Comparison of ENCODE assay signal across 16 mouse cellular contexts in genomic region chrX:108729068-108729467, GRCm38 (mm10).
DNase-seq lines count a peak whose midpoint lies in the region; ATAC-seq lines count a peak whose summit lies in the region.
"Had no signal": no experiment of that assay in that cellular context is flagged by ENCODE, and none has a peak within 500 bp of the region (broad histone marks: within the 10 kb centered on the region; RNA-seq: fewer than 3 reads in every experiment).

No protein-coding gene starts in this region.

- peak; percentile 52 for ATAC-seq in lung, embryonic 16.5 days (ENCODE audit: low read depth)
- ATAC-seq in megakaryocyte-erythroid progenitor cell, adult 5-6 weeks (replicated peaks; ENCODE audit: low FRiP score, low TSS enrichment, poor library complexity, severe bottlenecking), result peak; percentile 41; the same call in 1 of the 2 replicates
- ATAC-seq: inflammation-experienced regulatory T-cells, adult 6 months; liver, postnatal 0 days; Patski had no signal

- H3K4me2 ChIP-seq in lung, embryonic 16.5 days (ENCODE audit: low read depth, low read length), result no peak overlapping the region
- H3K4me2 ChIP-seq: kidney, embryonic 15.5 days had no signal

- no peaks in the 10 kb centered on the region for H3K36me3 ChIP-seq in lung, embryonic 16.5 days (ENCODE audit: control insufficient read depth, insufficient read depth, low read length)
- H3K36me3 ChIP-seq: kidney, embryonic 15.5 days; midbrain, embryonic 10.5 days had no signal

- H3K27me3 ChIP-seq in lung, embryonic 16.5 days (ENCODE audit: control insufficient read depth, insufficient read depth, low read depth, low read length), result no peaks in the 10 kb centered on the region
- H3K27me3 ChIP-seq: kidney, embryonic 15.5 days had no signal

- H3K4me1 ChIP-seq in lung, embryonic 16.5 days (replicated peaks; ENCODE audit: control insufficient read depth, insufficient read depth, low read length), result no peaks in the 10 kb centered on the region
- H3K4me1 ChIP-seq: kidney, embryonic 15.5 days had no signal

- DNase-seq in cerebellum, postnatal 10 days, result peak; percentile 19 to 44
- DNase-seq in cerebellum, adult 11-12 months, result no peak
- peak; percentile 4 to 7 for DNase-seq in heart, postnatal 14 days
- DNase-seq in heart, adult 8-10 months (ENCODE audit: low spot score), result no peak
- DNase-seq in lung, adult 18-20 months, result no peak
- no peak for DNase-seq in gastrocnemius, adult 8-10 months (ENCODE audit: low spot score in 2 of 2)
- DNase-seq: embryo, embryonic 11 days; liver, postnatal 0 days; right cerebral cortex, postnatal 25 days; thymus, adult 18-20 months had no signal

- intact Hi-C loops in heart, postnatal 14 days (cut with DNase I), result no loop called here

- no peak overlapping the region for H3K9ac ChIP-seq in lung, embryonic 16.5 days (ENCODE audit: low read length)
- H3K9ac ChIP-seq: kidney, embryonic 15.5 days; liver, postnatal 0 days had no signal

- no peak overlapping the region for H3K27ac ChIP-seq in lung, embryonic 16.5 days (ENCODE audit: low read length)
- H3K27ac ChIP-seq: kidney, embryonic 15.5 days; midbrain, embryonic 10.5 days had no signal

- 54% methylated on average over 3 of the region's 3 CpGs for WGBS in lung, embryonic 16.5 days

- H3K4me3 ChIP-seq in lung, embryonic 16.5 days (ENCODE audit: low read length), result no peak overlapping the region
- H3K4me3 ChIP-seq: kidney, embryonic 15.5 days; midbrain, embryonic 10.5 days had no signal

- no peaks in the 10 kb centered on the region for H3K9me3 ChIP-seq in lung, embryonic 16.5 days (ENCODE audit: control insufficient read depth, low read length)
- H3K9me3 ChIP-seq: kidney, embryonic 15.5 days; midbrain, embryonic 10.5 days had no signal

Comparison
In these comparisons a context has a peak if more than half of its experiments do, and no peak if none do; other contexts are left out.
1. DNase-seq: peak in cerebellum, postnatal 10 days (2 of 2) and heart, postnatal 14 days (2 of 2); none in cerebellum, adult 11-12 months (single experiment), heart, adult 8-10 months (single experiment), lung, adult 18-20 months (0 of 2) and gastrocnemius, adult 8-10 months (0 of 2).